ENCODE assay signal across 8 mouse cellular contexts in the genomic region with DNA sequence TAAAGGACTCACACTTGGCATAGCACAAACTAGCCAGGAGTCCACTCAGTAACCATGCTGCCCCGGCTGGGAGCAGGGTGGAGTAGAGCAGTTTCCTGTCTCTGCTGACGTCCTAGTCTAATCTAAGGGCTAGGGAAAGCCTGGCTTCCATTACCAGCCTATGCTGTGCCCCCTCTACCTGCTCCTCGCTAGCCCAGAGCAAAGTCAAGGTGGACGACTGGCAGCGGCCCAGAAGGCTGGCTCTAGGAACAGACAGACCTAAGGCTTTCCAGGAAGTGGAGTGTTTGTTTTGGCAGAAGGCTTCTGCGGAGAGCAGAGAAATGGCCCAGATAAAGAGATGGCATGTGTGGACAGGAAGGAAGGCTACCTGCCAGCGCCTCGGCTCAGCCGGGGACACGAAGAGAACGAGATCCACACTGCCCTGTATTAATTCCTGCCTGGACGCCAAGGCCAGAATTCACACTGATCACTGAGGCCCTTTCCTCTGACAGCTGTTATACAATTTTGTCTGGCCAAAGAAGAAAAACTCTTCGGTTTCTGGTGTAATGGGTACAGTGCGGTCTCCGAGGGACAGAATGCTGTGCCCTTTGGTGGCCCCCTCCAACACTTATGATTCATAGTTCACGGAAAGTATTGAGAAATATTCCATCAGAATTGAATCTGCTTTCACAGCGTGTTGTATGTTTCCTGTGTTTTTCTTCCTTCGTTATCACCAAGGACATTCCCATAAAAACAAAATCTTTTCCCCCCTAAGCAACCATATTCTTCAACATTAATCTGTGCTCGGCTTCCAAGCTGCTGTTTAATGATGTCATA.
A peak's percentile ranks its signal among the peaks of the same experiment; 100 is the strongest.
DNase-seq lines count a peak whose midpoint lies in the region; ATAC-seq and TF ChIP-seq lines count a peak whose summit lies in the region.

No protein-coding gene starts in this region.

- 4% methylated on average over 19 of the region's 19 CpGs for WGBS in liver, adult 2 months
- WGBS in heart, embryonic 14.5 days = 27% methylated on average over 19 of the region's 19 CpGs

- TF ChIP-seq CTCF in liver, adult 2 months (IDR thresholded peaks at IDR 0.05; ENCODE audit: low read depth, low read length) = no peak

- H3K9me3 ChIP-seq in heart, embryonic 14.5 days (ENCODE audit: control insufficient read depth, low read length) = no peaks in the 10 kb centered on the region

- no peaks in the 10 kb centered on the region for H3K36me3 ChIP-seq in liver, adult 2 months (ENCODE audit: control insufficient read depth, insufficient read depth, low read length)
- H3K36me3 ChIP-seq in heart, embryonic 14.5 days (ENCODE audit: control insufficient read depth, insufficient read depth, low read length) = peaks cover 24% of the 10 kb centered on the region

- ATAC-seq in heart, embryonic 14.5 days (ENCODE audit: insufficient number of reproducible peaks, insufficient read depth, low FRiP score, low read depth) = peak; percentile 60
- ATAC-seq in monocyte, adult 5-6 weeks (replicated peaks; ENCODE audit: insufficient number of reproducible peaks, low FRiP score, low TSS enrichment, poor library complexity, severe bottlenecking) = peak; percentile 24; the same call in 1 of the 2 replicates

- H3K27ac ChIP-seq in liver, adult 2 months (replicated peaks; ENCODE audit: insufficient read depth, low read depth, low read length) = peak overlapping the region; percentile 57
- peak overlapping the region; percentile 50 to 51 for H3K27ac ChIP-seq in heart, embryonic 14.5 days (replicated peaks in 1 of 2; ENCODE audit: control insufficient read depth in 1 of 2, insufficient read depth in 1 of 2, low read depth in 2 of 2, low read length in 2 of 2)

- peaks cover 21% of the 10 kb centered on the region for H3K4me1 ChIP-seq in liver, adult 2 months (ENCODE audit: control insufficient read depth, insufficient read depth, low read length)
- peaks cover 24 to 27% of the 10 kb centered on the region in 2 experiments for H3K4me1 ChIP-seq in heart, embryonic 14.5 days (ENCODE audit: control insufficient read depth in 2 of 2, insufficient read depth in 2 of 2, low read length in 2 of 2)

- no peak for TF ChIP-seq POLR2A in liver, adult 2 months (IDR thresholded peaks at IDR 0.05; ENCODE audit: extremely low read depth, insufficient read depth, low read length)

- H3K9ac ChIP-seq in liver, adult 2 months (ENCODE audit: low read depth, low read length) = no peak overlapping the region; the same call in 1 of the 2 replicates
- peak overlapping the region; percentile 8 for H3K9ac ChIP-seq in heart, embryonic 14.5 days (ENCODE audit: low read length)

- H3K4me3 ChIP-seq in liver, adult 2 months (ENCODE audit: insufficient read depth, low read depth, low read length) = no peak overlapping the region
- no peak overlapping the region for H3K4me3 ChIP-seq in heart, embryonic 14.5 days (ENCODE audit: control insufficient read depth in 1 of 2, insufficient read depth in 1 of 2, low read depth in 1 of 2, low read length in 2 of 2)

- peak; percentile 93 for DNase-seq in liver, adult 2 months (ENCODE audit: extremely low read depth, low read depth, low spot score)
- DNase-seq in liver = no peak
- peak; percentile 92 to 93 for DNase-seq in cerebellum, postnatal 36 days
- DNase-seq in kidney, postnatal 36 days = peak; percentile 89
- DNase-seq in left cerebral cortex, postnatal 14 days (ENCODE audit: low spot score in 2 of 2) = no peak
- no peak for DNase-seq in layer of hippocampus, postnatal 36 days

- H3K4me2 ChIP-seq in heart, embryonic 14.5 days (ENCODE audit: low read length) = peak overlapping the region; percentile 36

- no peaks in the 10 kb centered on the region for H3K27me3 ChIP-seq in liver, adult 2 months (ENCODE audit: control insufficient read depth, insufficient read depth, low read length)
- no peaks in the 10 kb centered on the region for H3K27me3 ChIP-seq in heart, embryonic 14.5 days (ENCODE audit: control insufficient read depth, insufficient read depth, low read length)

- intact Hi-C loops in left cerebral cortex, postnatal 14 days (cut with DNase I) = no loop called here

- peaks cover 11% of the 10 kb centered on the region; the same call in 1 of the 2 replicates for H3K79me2 ChIP-seq in liver, adult 2 months (ENCODE audit: control insufficient read depth, insufficient read depth, low read length)

Comparison
In these comparisons a context has a peak if more than half of its experiments do, and no peak if none do; other contexts are left out.
1. DNase-seq: peak in liver, adult 2 months (single experiment), cerebellum, postnatal 36 days (2 of 2) and kidney, postnatal 36 days (2 of 2); none in liver (single experiment), left cerebral cortex, postnatal 14 days (0 of 2) and layer of hippocampus, postnatal 36 days (0 of 2).